Mouse (Mus musculus) cerebellum, adult 2 months (tissue): ENCODE results near the gene Depdc1b.

Experiments used
- CTCF ChIP-seq: fragments of 200-500 bp; IDR thresholded peaks from 2 replicates; pipeline ENCODE4 v1.5.1; 2011; ENCODE audit warnings: low read depth, mild to moderate bottlenecking, control low read depth, low read length, moderate library complexity, borderline replicate concordance; ENCODE audit not compliant: insufficient read depth
- POLR2A ChIP-seq: fragments of 200-500 bp; IDR thresholded peaks from 2 replicates; pipeline ENCODE4 v1.6.1; 2011; ENCODE audit warnings: low read length, control low read depth, borderline replicate concordance; ENCODE audit not compliant: insufficient read depth

GRCm38 (mm10) chr13:108418741-108419507, 102.8 kb downstream of the Depdc1b start:
- TF ChIP-seq CTCF (no peak), POLR2A (no peak)
